Mouse (Mus musculus) right cerebral cortex, adult 2 months (tissue): ENCODE measurements around the gene Pafah1b3.

Source experiments
- DNase-seq, 2 experiments: peaks; one replicate each; pipeline ENCODE4 v3.0.0; 2021 to 2022; ENCODE audit warnings: low spot score in 2 of 2

The Pafah1b3 gene

GRCm38 (mm10) chr7:25305956-25306613 lies 8.3 kb upstream of the Pafah1b3 start, which contains the start of gene Tmem145:
Tmem145 (plus strand) TSS chr7:25306106.
- DNase-seq: peak in 1 of 2 experiments; percentile 43

- DNase-seq: no peak
Observed at GRCm38 (mm10) chr7:25305481-25305880, 7.7 kb upstream of the Pafah1b3 start.

GRCm38 (mm10) chr7:25303685-25304006 lies 5.9 kb upstream of the Pafah1b3 start:
- no peak for DNase-seq

- DNase-seq: no peak
Observed at GRCm38 (mm10) chr7:25303003-25303684, 5.4 kb upstream of the Pafah1b3 start.

- DNase-seq: no peak
Observed at GRCm38 (mm10) chr7:25301063-25301462, 3.3 kb upstream of the Pafah1b3 start, which contains the start of gene Prr19. Prr19 (plus strand) TSS chr7:25301411.

GRCm38 (mm10) chr7:25296945-25297453 lies 787 bp downstream of the Pafah1b3 start:
- no peak for DNase-seq

- no peak for DNase-seq
Observed at GRCm38 (mm10) chr7:25294960-25295722, 2.6 kb downstream of the Pafah1b3 start.

GRCm38 (mm10) chr7:25294495-25294894 lies 3.3 kb downstream of the Pafah1b3 start:
- DNase-seq: no peak

- no peak for DNase-seq
Observed at GRCm38 (mm10) chr7:25293191-25293739, 4.5 kb downstream of the Pafah1b3 start.

- DNase-seq: no peak
Observed at GRCm38 (mm10) chr7:25292107-25292506, 5.7 kb downstream of the Pafah1b3 start.

- DNase-seq: no peak
Observed at GRCm38 (mm10) chr7:25290911-25291310, 6.9 kb downstream of the Pafah1b3 start.

GRCm38 (mm10) chr7:25290463-25290862 lies 7.3 kb downstream of the Pafah1b3 start:
- DNase-seq: no peak

- DNase-seq: no peak
Observed at GRCm38 (mm10) chr7:25289925-25290324, 7.9 kb downstream of the Pafah1b3 start.

- DNase-seq: no peak
Observed at GRCm38 (mm10) chr7:25288721-25289120, 9.1 kb downstream of the Pafah1b3 start.

GRCm38 (mm10) chr7:25288011-25288410 lies 9.8 kb downstream of the Pafah1b3 start:
- no peak for DNase-seq

GRCm38 (mm10) chr7:25286989-25287388 lies 10.8 kb downstream of the Pafah1b3 start:
- DNase-seq: no peak

GRCm38 (mm10) chr7:25285511-25286238 lies 12.1 kb downstream of the Pafah1b3 start:
- no peak for DNase-seq

GRCm38 (mm10) chr7:25284766-25285165 lies 13.0 kb downstream of the Pafah1b3 start:
- no peak for DNase-seq

- DNase-seq: no peak
Observed at GRCm38 (mm10) chr7:25284171-25284570, 13.6 kb downstream of the Pafah1b3 start.

- DNase-seq: no peak
Observed at GRCm38 (mm10) chr7:25283637-25284036, 14.1 kb downstream of the Pafah1b3 start.

GRCm38 (mm10) chr7:25282731-25283211 lies 15.0 kb downstream of the Pafah1b3 start:
- DNase-seq: peak in 1 of 2 experiments; percentile 35
